Mouse (Mus musculus): ENCODE results near the gene Hck.

- TF ChIP-seq CTCF (IDR thresholded peaks at IDR 0.05; ENCODE audit: low read depth, low read length) (no peak), GATA1 (IDR thresholded peaks at IDR 0.05; ENCODE audit: borderline replicate concordance, low read length) (no peak), TAL1 (conservative IDR thresholded peaks at IDR 0.05; ENCODE audit: low read depth, low read length) (no peak), POLR2AphosphoS5 (IDR thresholded peaks at IDR 0.05; ENCODE audit: insufficient replicate concordance, low read depth, low read length) (no peak)
These were observed 42.3 kb upstream of the Hck start, which contains the start of gene Ccm2l for GRCm38 (mm10) chr2:153065747-153066508.

Data from G1E (cell line).